Mouse (Mus musculus): ENCODE data around the gene Proz. TPM values are rescaled to one million over a fixed set of nuclear protein-coding genes. Genes with fewer than 3 reads are reported as not detected.

Gene Proz
- polyA plus RNA-seq, 1 experiment from 2014 or later: 0.17 TPM

DNA sequence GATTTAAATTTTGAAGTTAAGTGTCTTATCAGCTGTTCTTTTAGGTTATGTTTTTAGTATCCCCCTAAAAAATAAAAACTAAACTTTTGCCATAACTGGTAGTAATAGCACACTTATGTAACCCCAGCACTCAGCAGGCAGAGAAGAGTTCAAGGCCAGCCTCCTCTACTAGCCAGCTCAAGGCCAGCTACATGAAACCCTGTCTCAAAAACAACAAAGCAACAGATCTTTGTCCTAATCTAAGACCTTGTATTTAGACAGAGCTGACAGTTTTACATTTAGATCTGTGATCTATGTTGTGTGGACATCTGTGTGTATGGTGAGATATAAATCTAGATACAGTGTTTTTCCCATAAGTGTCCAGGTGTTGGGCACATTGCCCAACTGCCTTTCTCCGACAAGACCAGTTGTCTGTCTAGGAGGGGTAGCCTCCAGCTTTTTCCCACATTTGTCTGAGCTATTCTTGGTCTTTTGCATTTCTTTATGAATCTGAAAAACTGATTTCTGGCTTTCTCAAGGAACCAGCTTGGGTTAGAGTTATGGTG is 48.8 kb downstream of the Proz start:
- Histone ChIP-seq H3K9ac (no peak overlapping the region), H3K4me3 (no peak overlapping the region), H3K9me3 (no peaks in the 10 kb centered on the region), H3K4me2 (replicated peaks) (no peak overlapping the region), H3K4me1 (peaks cover 19% of the 10 kb centered on the region), H3K36me3 (peaks cover 30% of the 10 kb centered on the region), H3K27me3 (no peaks in the 10 kb centered on the region), H3K27ac (no peak overlapping the region)
- no peak for ATAC-seq (ENCODE audit: low FRiP score, low read depth)
- 68% methylated on average over 1 of the region's 1 CpGs for WGBS

GRCm38 (mm10) chr8:13111917-13112316 is 51.2 kb downstream of the Proz start:
- H3K36me3 ChIP-seq: peaks cover 43% of the 10 kb centered on the region
- H3K4me2 ChIP-seq (replicated peaks): no peak overlapping the region
- H3K9ac ChIP-seq: no peak overlapping the region
- WGBS: 89% methylated on average over 11 of the region's 11 CpGs
- H3K4me1 ChIP-seq: peaks cover 11% of the 10 kb centered on the region; the same call in 1 of the 2 replicates
- no peaks in the 10 kb centered on the region for H3K27me3 ChIP-seq
- no peak overlapping the region for H3K27ac ChIP-seq
- no peak overlapping the region for H3K4me3 ChIP-seq
- ATAC-seq (ENCODE audit: low FRiP score, low read depth): no peak
- no peaks in the 10 kb centered on the region for H3K9me3 ChIP-seq

GRCm38 (mm10) chr8:13113232-13113631 is 52.5 kb downstream of the Proz start:
- Histone ChIP-seq H3K9ac (no peak overlapping the region), H3K27ac (no peak overlapping the region), H3K4me1 (peaks cover 4% of the 10 kb centered on the region; the same call in 1 of the 2 replicates), H3K9me3 (no peaks in the 10 kb centered on the region), H3K36me3 (peaks cover 47% of the 10 kb centered on the region), H3K4me3 (no peak overlapping the region), H3K27me3 (no peaks in the 10 kb centered on the region), H3K4me2 (replicated peaks) (no peak overlapping the region)
- 91% methylated on average over 4 of the region's 4 CpGs for WGBS
- ATAC-seq (ENCODE audit: low FRiP score, low read depth): no peak

- Histone ChIP-seq H3K27me3 (no peaks in the 10 kb centered on the region), H3K36me3 (peaks cover 74% of the 10 kb centered on the region)
These were observed 56.4 kb downstream of the Proz start for GRCm38 (mm10) chr8:13117096-13117495.

DNA sequence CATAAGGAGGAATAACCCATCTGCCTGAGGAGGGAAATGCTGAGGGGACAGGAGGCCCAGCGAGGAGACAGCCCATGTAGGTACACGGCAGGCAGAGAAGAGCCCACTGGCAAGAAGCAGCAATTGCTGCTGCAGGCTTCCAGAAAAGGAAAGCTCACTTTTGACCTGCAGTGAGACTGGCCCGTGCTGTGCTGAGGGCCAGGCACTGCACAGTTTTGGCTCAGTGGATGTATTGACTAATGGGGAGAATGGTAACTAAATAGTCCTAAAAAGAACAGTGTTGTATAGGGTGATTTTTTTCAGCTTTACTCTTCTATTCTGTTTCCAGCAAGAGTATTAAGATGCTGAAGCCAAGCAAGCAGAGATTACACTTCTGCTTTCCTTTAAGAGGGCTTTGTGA is 57.8 kb downstream of the Proz start:
- no peak overlapping the region for H3K27ac ChIP-seq
- peaks cover 67% of the 10 kb centered on the region for H3K36me3 ChIP-seq
- no peaks in the 10 kb centered on the region for H3K9me3 ChIP-seq
- H3K4me1 ChIP-seq: no peaks in the 10 kb centered on the region
- H3K4me3 ChIP-seq: no peak overlapping the region
- WGBS: 80% methylated on average over 3 of the region's 3 CpGs
- no peak for ATAC-seq (ENCODE audit: low FRiP score, low read depth)
- H3K27me3 ChIP-seq: no peaks in the 10 kb centered on the region
- no peak overlapping the region for H3K4me2 ChIP-seq (replicated peaks)
- H3K9ac ChIP-seq: no peak overlapping the region

More at GRCm38 (mm10) chr8:13117096-13117495, 56.4 kb downstream of the Proz start:
- H3K4me3 ChIP-seq: no peak overlapping the region
- H3K27ac ChIP-seq: no peak overlapping the region
- no peak overlapping the region for H3K9ac ChIP-seq
- no peak overlapping the region for H3K4me2 ChIP-seq (replicated peaks)
- H3K9me3 ChIP-seq: no peaks in the 10 kb centered on the region
- WGBS: 90% methylated on average over 2 of the region's 2 CpGs
- H3K4me1 ChIP-seq: no peaks in the 10 kb centered on the region
- no peak for ATAC-seq (ENCODE audit: low FRiP score, low read depth)

GRCm38 (mm10) chr8:13120882-13121665 is 60.4 kb downstream of the Proz start:
- H3K9ac ChIP-seq: no peak overlapping the region
- no peak overlapping the region for H3K27ac ChIP-seq
- H3K4me3 ChIP-seq: no peak overlapping the region
- H3K4me2 ChIP-seq (replicated peaks): no peak overlapping the region
- no peaks in the 10 kb centered on the region for H3K4me1 ChIP-seq
- H3K9me3 ChIP-seq: no peaks in the 10 kb centered on the region
- H3K27me3 ChIP-seq: no peaks in the 10 kb centered on the region
- 90% methylated on average over 7 of the region's 7 CpGs for WGBS
- ATAC-seq (ENCODE audit: low FRiP score, low read depth): no peak
- H3K36me3 ChIP-seq: peaks cover 71% of the 10 kb centered on the region

DNA sequence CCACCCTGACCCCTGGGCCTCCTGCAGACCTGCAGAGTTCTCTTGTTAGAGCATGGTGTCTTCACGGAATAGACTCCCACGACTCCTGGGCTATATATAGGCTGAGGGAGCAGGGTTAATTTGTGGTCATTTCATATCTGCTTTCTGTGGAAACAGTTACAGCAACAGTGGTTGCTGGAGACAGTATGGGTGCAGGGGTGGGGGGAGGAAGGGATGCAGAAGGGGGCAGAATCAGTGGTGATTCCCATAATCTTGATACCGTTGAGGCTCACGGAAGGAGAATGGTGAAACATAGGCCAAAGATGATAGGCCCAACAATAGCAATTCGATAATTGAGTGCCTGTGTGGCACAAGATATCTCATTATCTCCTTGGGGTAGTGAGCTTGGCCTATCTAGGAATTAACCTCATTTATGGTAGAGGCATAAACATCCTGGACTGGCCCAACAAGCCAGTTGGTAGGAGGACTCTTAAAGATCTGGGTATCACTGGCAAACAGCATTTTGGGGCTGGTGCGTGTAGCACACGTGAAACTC is 62.2 kb downstream of the Proz start:
- ATAC-seq (ENCODE audit: low FRiP score, low read depth): no peak
- Histone ChIP-seq H3K4me1 (no peaks in the 10 kb centered on the region), H3K4me2 (replicated peaks) (no peak overlapping the region), H3K27me3 (no peaks in the 10 kb centered on the region), H3K36me3 (peaks cover 81% of the 10 kb centered on the region), H3K27ac (no peak overlapping the region), H3K9ac (no peak overlapping the region), H3K4me3 (no peak overlapping the region), H3K9me3 (no peaks in the 10 kb centered on the region)
- 93% methylated on average over 7 of the region's 7 CpGs for whole genome bisulfite sequencing

GRCm38 (mm10) chr8:13124897-13125296 is 64.2 kb downstream of the Proz start:
- H3K4me2 ChIP-seq (replicated peaks): no peak overlapping the region
- WGBS: 90% methylated on average over 8 of the region's 8 CpGs
- H3K27me3 ChIP-seq: no peaks in the 10 kb centered on the region
- no peak overlapping the region for H3K9ac ChIP-seq
- H3K36me3 ChIP-seq: peaks cover 82% of the 10 kb centered on the region
- H3K27ac ChIP-seq: no peak overlapping the region
- H3K9me3 ChIP-seq: no peaks in the 10 kb centered on the region
- no peaks in the 10 kb centered on the region for H3K4me1 ChIP-seq
- no peak for ATAC-seq (ENCODE audit: low FRiP score, low read depth)
- H3K4me3 ChIP-seq: no peak overlapping the region

Other genes starting within 250 kb of the Proz start
- 11.0 and 13.1 TPM in 2 replicates for gene Mcf2l, start 187.1 kb upstream of the Proz start, polyA plus RNA-seq (2015; fragmentation: Nextera tagmentation; extraction: Ambion mirVana)
- not detected in 2 replicates for gene F7, start 34.9 kb upstream of the Proz start, polyA plus RNA-seq (2015; fragmentation: Nextera tagmentation; extraction: Ambion mirVana)
- 0.28 and 0.68 TPM in 2 replicates for gene F10, start 23.6 kb upstream of the Proz start, polyA plus RNA-seq (2015; fragmentation: Nextera tagmentation; extraction: Ambion mirVana)
- gene Pcid2, start 44.5 kb downstream of the Proz start, polyA plus RNA-seq (2015; fragmentation: Nextera tagmentation; extraction: Ambion mirVana): 47.5 and 48.2 TPM in 2 replicates
- gene Cul4a, start 44.7 kb downstream of the Proz start, polyA plus RNA-seq (2015; fragmentation: Nextera tagmentation; extraction: Ambion mirVana): 106 and 107 TPM in 2 replicates
- 247 and 255 TPM in 2 replicates for gene Lamp1, start 98.2 kb downstream of the Proz start, polyA plus RNA-seq (2015; fragmentation: Nextera tagmentation; extraction: Ambion mirVana)
- gene Grtp1, start 139.7 kb downstream of the Proz start, polyA plus RNA-seq (2015; fragmentation: Nextera tagmentation; extraction: Ambion mirVana): 16.6 and 16.9 TPM in 2 replicates
- 1.0 and 1.4 TPM in 2 replicates for gene Adprhl1, start 193.2 kb downstream of the Proz start, polyA plus RNA-seq (2015; fragmentation: Nextera tagmentation; extraction: Ambion mirVana)
- gene Dcun1d2, start 227.2 kb downstream of the Proz start, polyA plus RNA-seq (2015; fragmentation: Nextera tagmentation; extraction: Ambion mirVana): 29.7 and 31.5 TPM in 2 replicates
- 49.3 and 58.4 TPM in 2 replicates for gene Tmco3, start 227.3 kb downstream of the Proz start, polyA plus RNA-seq (2015; fragmentation: Nextera tagmentation; extraction: Ambion mirVana)

All from limb, embryonic 13.5 days (tissue).